Mouse (Mus musculus): ENCODE measurements at regions not wholly inside any gene's neighbourhood (a gene's known extent, or its start where the extent isn't known, plus 50 kb on each side); places are given as distances from the start of the nearest gene placed in this dataset.

- no peak for ATAC-seq
These were observed 51.2 kb upstream of the Rap1b start for GRCm38 (mm10) chr10:117896911-117897643.

GRCm38 (mm10) chr10:117897766-117898165, 51.9 kb upstream of the Rap1b start:
- no peak for ATAC-seq

- peak; percentile 38 for ATAC-seq
These were observed 52.6 kb upstream of the Rap1b start for GRCm38 (mm10) chr10:117898391-117898790.

GRCm38 (mm10) chr10:117899410-117899935, 53.6 kb upstream of the Rap1b start:
- ATAC-seq = no peak

GRCm38 (mm10) chr10:117905666-117906266, 59.9 kb upstream of the Rap1b start:
- no peak for ATAC-seq

- peak; percentile 64 for ATAC-seq
These were observed 60.5 kb upstream of the Rap1b start for GRCm38 (mm10) chr10:117906267-117906811.

- ATAC-seq = no peak
These were observed 62.3 kb upstream of the Rap1b start for GRCm38 (mm10) chr10:117908079-117908675.

- peak; percentile 14 for ATAC-seq
These were observed 63.3 kb upstream of the Rap1b start for GRCm38 (mm10) chr10:117909155-117909554.

- ATAC-seq = peak; percentile 34
These were observed 64.0 kb upstream of the Rap1b start for GRCm38 (mm10) chr10:117909811-117910239.

- peak; percentile 70 for ATAC-seq
These were observed 64.6 kb upstream of the Rap1b start for GRCm38 (mm10) chr10:117910426-117910825.

- no peak for ATAC-seq
These were observed 69.3 kb upstream of the Rap1b start for GRCm38 (mm10) chr10:117915011-117915735.

GRCm38 (mm10) chr10:117916280-117916679, 70.4 kb upstream of the Rap1b start:
- ATAC-seq = no peak

GRCm38 (mm10) chr10:117917870-117918269, 72.0 kb upstream of the Rap1b start:
- ATAC-seq = peak; percentile 34

- peak; percentile 87 for ATAC-seq
These were observed 72.8 kb upstream of the Rap1b start for GRCm38 (mm10) chr10:117918616-117919015.

- ATAC-seq = no peak
These were observed 73.5 kb upstream of the Rap1b start for GRCm38 (mm10) chr10:117919186-117919941.

- peak; percentile 22 for ATAC-seq
These were observed 79.4 kb upstream of the Rap1b start for GRCm38 (mm10) chr10:117925186-117925585.

GRCm38 (mm10) chr10:117925611-117926555, 80.0 kb upstream of the Rap1b start:
- ATAC-seq = peak; percentile 80

- no peak for ATAC-seq
These were observed 83.2 kb upstream of the Rap1b start for GRCm38 (mm10) chr10:117928998-117929397.

GRCm38 (mm10) chr10:117934797-117935196, 89.0 kb upstream of the Rap1b start:
- no peak for ATAC-seq

GRCm38 (mm10) chr10:117938717-117939116, 92.9 kb upstream of the Rap1b start:
- no peak for ATAC-seq
